Mouse (Mus musculus) kidney, adult 9 months (tissue): ENCODE results near the gene Pdgfb.

Experiments used
- DNase-seq: peaks from one replicate; pipeline ENCODE4 v3.0.0; 2022

Gene Pdgfb

GRCm38 (mm10) chr15:80034366-80034765 lies 19.6 kb upstream of the Pdgfb start:
- DNase-seq = no peak

GRCm38 (mm10) chr15:80031133-80031532 lies 16.4 kb upstream of the Pdgfb start:
- DNase-seq = no peak

GRCm38 (mm10) chr15:80030399-80030798 lies 15.6 kb upstream of the Pdgfb start:
- DNase-seq = no peak

GRCm38 (mm10) chr15:80028862-80029261 lies 14.1 kb upstream of the Pdgfb start:
- no peak for DNase-seq

GRCm38 (mm10) chr15:80026689-80027353 lies 12.0 kb upstream of the Pdgfb start:
- no peak for DNase-seq

- no peak for DNase-seq
Observed at GRCm38 (mm10) chr15:80026061-80026460, 11.3 kb upstream of the Pdgfb start.

- peak; percentile 39 for DNase-seq
Observed at GRCm38 (mm10) chr15:80025615-80026014, 10.8 kb upstream of the Pdgfb start.

GRCm38 (mm10) chr15:80024331-80025313 lies 9.8 kb upstream of the Pdgfb start:
- DNase-seq = no peak

GRCm38 (mm10) chr15:80020516-80020915 lies 5.7 kb upstream of the Pdgfb start:
- no peak for DNase-seq

- no peak for DNase-seq
Observed at GRCm38 (mm10) chr15:80019625-80020024, 4.8 kb upstream of the Pdgfb start.

GRCm38 (mm10) chr15:80019220-80019619 lies 4.4 kb upstream of the Pdgfb start:
- no peak for DNase-seq

- no peak for DNase-seq
Observed at GRCm38 (mm10) chr15:80016563-80017301, 2.0 kb upstream of the Pdgfb start.

- DNase-seq = no peak
Observed at GRCm38 (mm10) chr15:80015211-80015952, 605 bp upstream of the Pdgfb start.

- DNase-seq = no peak
Observed at GRCm38 (mm10) chr15:80014031-80014320, 801 bp downstream of the Pdgfb start.

- DNase-seq = peak; percentile 86
Observed at GRCm38 (mm10) chr15:80013256-80014030, 1.3 kb downstream of the Pdgfb start.

GRCm38 (mm10) chr15:80012527-80013201 lies 2.1 kb downstream of the Pdgfb start:
- DNase-seq = peak; percentile 95

- peak; percentile 60 for DNase-seq
Observed at GRCm38 (mm10) chr15:80011778-80012526, 2.8 kb downstream of the Pdgfb start.

GRCm38 (mm10) chr15:80011194-80011593 lies 3.6 kb downstream of the Pdgfb start:
- DNase-seq = peak; percentile 39

GRCm38 (mm10) chr15:80010182-80010558 lies 4.6 kb downstream of the Pdgfb start:
- DNase-seq = peak; percentile 40

- DNase-seq = peak; percentile 41
Observed at GRCm38 (mm10) chr15:80009421-80010181, 5.2 kb downstream of the Pdgfb start.
